Mouse (Mus musculus) heart, adult 2 months (tissue): ENCODE measurements at regions not wholly inside any gene's neighbourhood (a gene's known extent, or its start where the extent isn't known, plus 50 kb on each side); places are given as distances from the start of the nearest gene placed in this dataset.

Experiments used
- DNase-seq, 2 experiments: peaks; one replicate each; pipeline ENCODE4 v3.0.0; 2021
- H3K27ac ChIP-seq: fragments of 200-600 bp; 2 replicates; pipeline ENCODE4 v1.8.1; 2022
- H3K27me3 ChIP-seq: fragments of 200-500 bp; 2 replicates; pipeline ENCODE4 v1.6.1; 2012; ENCODE audit warnings: mild to moderate bottlenecking, low read length, inconsistent platforms, mixed read lengths; ENCODE audit not compliant: control insufficient read depth, insufficient read depth
- H3K36me3 ChIP-seq: fragments of 200-500 bp; 2 replicates; pipeline ENCODE4 v1.6.1; 2012; ENCODE audit warnings: low read length, inconsistent platforms; ENCODE audit not compliant: control insufficient read depth, insufficient read depth
- H3K4me1 ChIP-seq: fragments of 200-500 bp; 2 replicates; pipeline ENCODE4 v1.6.1; 2011; ENCODE audit warnings: low read length; ENCODE audit not compliant: control insufficient read depth, insufficient read depth
- H3K4me3 ChIP-seq: fragments of 200-600 bp; 2 replicates; pipeline ENCODE4 v1.8.1; 2022
- H3K79me2 ChIP-seq: fragments of 200-500 bp; replicated peaks from 2 replicates; pipeline ENCODE4 v1.6.1; 2012; ENCODE audit warnings: mild to moderate bottlenecking, inconsistent platforms, low read length, moderate library complexity, mixed read lengths; ENCODE audit not compliant: control insufficient read depth, insufficient read depth
- H3K9ac ChIP-seq: fragments of 200-500 bp; 2 replicates; pipeline ENCODE4 v1.6.1; 2012; ENCODE audit warnings: low read depth, mild to moderate bottlenecking, control low read depth, inconsistent platforms, low read length, mixed read lengths
- CTCF ChIP-seq: fragments of 200-600 bp; IDR thresholded peaks from 2 replicates; pipeline ENCODE4 v1.8.1; 2022; ENCODE audit warnings: antibody characterized with exemption, mild to moderate bottlenecking, moderate library complexity
- EP300 ChIP-seq: fragments of 200-500 bp; IDR thresholded peaks from 2 replicates; pipeline ENCODE4 v1.6.1; 2011; ENCODE audit warnings: low read depth, low read length, control low read depth; ENCODE audit not compliant: insufficient read depth
- POLR2A ChIP-seq: fragments of 200-500 bp; IDR thresholded peaks from 2 replicates; pipeline ENCODE4 v1.6.1; 2011; ENCODE audit warnings: mild to moderate bottlenecking, low read depth, low read length, control low read depth; ENCODE audit not compliant: insufficient read depth
- WGBS: fragments of 180-500 bp; shearing (Covaris S2); methylation state at CpG from one replicate; pipeline ENCODE4 v1.1.7; 2018; 5-methylcytosine and 5-hydroxymethylcytosine counted together
- intact Hi-C: fragments of 180-260 bp; cut with DNase I; formaldehyde crosslinking; loops from one replicate; pipeline ENCODE4 v1.15.1; 2025

DNA sequence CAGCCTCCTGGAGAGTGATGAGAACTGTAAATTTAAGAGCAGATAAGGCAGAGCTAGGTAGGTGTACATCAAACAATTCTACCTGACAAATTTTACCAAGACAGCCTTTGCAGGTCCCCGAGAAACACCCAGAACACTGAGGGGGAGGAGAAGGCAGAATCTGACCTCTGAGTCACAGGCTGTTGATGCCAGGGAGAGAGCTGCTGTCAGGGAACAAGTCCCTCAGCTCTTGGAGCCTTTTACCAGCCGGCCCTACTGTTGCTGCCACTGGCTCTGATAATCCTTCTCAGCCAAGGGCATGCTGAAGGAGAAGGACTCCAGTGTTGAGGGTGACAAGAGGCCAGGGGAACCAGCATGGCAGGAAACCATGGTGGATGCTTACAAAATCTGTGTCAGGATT, 271.7 kb upstream of the Ube2e3 start:
- intact Hi-C loops: no loop called here
- H3K4me3 ChIP-seq: no peak overlapping the region
- no peak overlapping the region for H3K27ac ChIP-seq
- DNase-seq: no peak
- no peaks in the 10 kb centered on the region for H3K36me3 ChIP-seq
- no peak overlapping the region for H3K9ac ChIP-seq
- TF ChIP-seq EP300 (no peak), POLR2A (no peak), CTCF (no peak)
- H3K4me1 ChIP-seq: no peaks in the 10 kb centered on the region
- no peaks in the 10 kb centered on the region for H3K27me3 ChIP-seq
- no peaks in the 10 kb centered on the region for H3K79me2 ChIP-seq
- 43% methylated on average over 2 of the region's 2 CpGs for WGBS

DNA sequence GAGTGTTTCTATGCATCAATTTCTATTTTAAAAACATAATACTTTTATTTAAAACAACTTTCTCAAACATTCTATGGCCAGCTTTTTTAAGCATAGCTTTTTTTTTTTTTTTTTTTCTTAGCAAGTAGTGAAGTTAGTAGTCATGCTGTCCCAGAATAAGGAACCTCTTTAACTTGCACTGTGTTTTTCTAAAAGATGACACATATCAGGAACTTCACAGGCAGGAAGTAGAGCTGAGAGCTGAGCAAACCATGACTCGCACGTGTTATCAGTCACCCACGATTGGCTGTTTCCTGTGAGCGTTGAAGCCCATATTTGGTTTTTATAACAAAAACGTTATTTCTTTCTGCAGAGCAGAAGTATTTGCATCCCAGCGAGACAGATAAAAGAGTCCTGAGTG, 287.9 kb upstream of the Ube2e3 start:
- H3K4me1 ChIP-seq: no peaks in the 10 kb centered on the region
- H3K27me3 ChIP-seq: no peaks in the 10 kb centered on the region
- no peak overlapping the region for H3K4me3 ChIP-seq
- H3K9ac ChIP-seq: no peak overlapping the region
- no peaks in the 10 kb centered on the region for H3K36me3 ChIP-seq
- WGBS: 17% methylated on average over 6 of the region's 6 CpGs
- no peak for TF ChIP-seq CTCF
- TF ChIP-seq EP300: no peak
- TF ChIP-seq POLR2A: no peak
- intact Hi-C loops: no loop called here
- DNase-seq: no peak
- H3K27ac ChIP-seq: no peak overlapping the region
- H3K79me2 ChIP-seq: no peaks in the 10 kb centered on the region

GRCm38 (mm10) chr2:78572492-78572891, 295.4 kb upstream of the Ube2e3 start:
- intact Hi-C loops: no loop called here
- no peak for DNase-seq
- H3K4me1 ChIP-seq: no peaks in the 10 kb centered on the region
- H3K27ac ChIP-seq: no peak overlapping the region
- 59% methylated on average over 3 of the region's 3 CpGs for WGBS
- no peaks in the 10 kb centered on the region for H3K27me3 ChIP-seq
- no peaks in the 10 kb centered on the region for H3K36me3 ChIP-seq
- no peak overlapping the region for H3K4me3 ChIP-seq
- H3K79me2 ChIP-seq: no peaks in the 10 kb centered on the region
- TF ChIP-seq POLR2A (no peak), CTCF (no peak), EP300 (no peak)
- no peak overlapping the region for H3K9ac ChIP-seq

- intact Hi-C loops: no loop called here
- WGBS: 51% methylated on average over 1 of the region's 1 CpGs
- Histone ChIP-seq H3K9ac (no peak overlapping the region), H3K79me2 (no peaks in the 10 kb centered on the region), H3K27me3 (no peaks in the 10 kb centered on the region), H3K4me3 (no peak overlapping the region), H3K4me1 (no peaks in the 10 kb centered on the region), H3K27ac (no peak overlapping the region), H3K36me3 (no peaks in the 10 kb centered on the region)
- no peak for DNase-seq
- no peak for TF ChIP-seq CTCF
- TF ChIP-seq EP300: no peak
- TF ChIP-seq POLR2A: no peak
Observed at GRCm38 (mm10) chr2:78558128-78558527, 309.8 kb upstream of the Ube2e3 start.

- no peaks in the 10 kb centered on the region for H3K27me3 ChIP-seq
- intact Hi-C loops: no loop called here
- WGBS: 77% methylated on average over 4 of the region's 4 CpGs
- no peak overlapping the region for H3K4me3 ChIP-seq
- H3K4me1 ChIP-seq: no peaks in the 10 kb centered on the region
- H3K27ac ChIP-seq: no peak overlapping the region
- H3K9ac ChIP-seq: no peak overlapping the region
- TF ChIP-seq CTCF: no peak
- TF ChIP-seq POLR2A: no peak
- TF ChIP-seq EP300: no peak
- H3K36me3 ChIP-seq: no peaks in the 10 kb centered on the region
- no peak for DNase-seq
- no peaks in the 10 kb centered on the region for H3K79me2 ChIP-seq
Observed at GRCm38 (mm10) chr2:78551085-78551484, 316.8 kb upstream of the Ube2e3 start.

DNA sequence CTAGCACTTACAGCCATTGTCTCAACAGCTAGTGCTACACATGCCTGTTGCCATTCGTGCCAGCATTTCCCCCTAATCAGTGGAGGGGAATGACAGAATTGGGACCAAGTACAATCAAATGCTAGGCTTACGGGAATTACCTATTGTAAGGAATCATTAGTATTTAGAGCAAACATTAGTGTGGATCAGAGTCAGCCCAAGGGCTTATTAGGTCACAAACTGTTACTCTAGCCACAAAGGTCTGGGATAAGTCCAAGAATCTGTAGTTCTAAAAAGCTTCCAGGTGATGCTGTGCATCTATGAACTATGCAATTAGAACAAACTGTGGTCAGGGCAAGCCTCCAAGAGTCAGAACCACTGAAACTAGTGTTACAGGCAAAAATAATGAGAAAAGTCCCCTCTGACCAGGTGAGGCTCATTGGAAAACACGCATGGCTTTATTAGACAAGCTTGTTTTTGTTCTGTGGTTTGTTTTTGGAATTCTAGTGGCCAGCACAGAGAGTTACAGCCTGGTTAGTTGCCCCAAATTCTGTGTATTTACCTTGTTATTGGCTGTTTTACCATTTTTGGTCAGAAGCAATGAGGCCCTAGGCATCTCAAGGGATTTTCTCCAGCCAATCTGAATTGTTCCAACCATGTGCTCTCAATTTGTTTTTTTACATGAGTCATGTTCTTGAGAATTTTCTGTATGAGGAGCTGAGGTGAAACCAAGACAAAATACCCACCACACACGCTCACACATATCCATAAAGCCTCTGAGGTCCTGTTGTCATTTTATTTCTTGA, 319.0 kb upstream of the Ube2e3 start:
- Histone ChIP-seq H3K27me3 (no peaks in the 10 kb centered on the region), H3K4me3 (no peak overlapping the region), H3K4me1 (no peaks in the 10 kb centered on the region), H3K36me3 (no peaks in the 10 kb centered on the region), H3K9ac (no peak overlapping the region), H3K79me2 (no peaks in the 10 kb centered on the region), H3K27ac (no peak overlapping the region)
- no peak for TF ChIP-seq CTCF
- no peak for TF ChIP-seq EP300
- no peak for TF ChIP-seq POLR2A
- no peak for DNase-seq
- WGBS: 76% methylated on average over 4 of the region's 4 CpGs
- intact Hi-C loops: no loop called here
